Mouse (Mus musculus) limb, embryonic 15.5 days (tissue): Measurements from ENCODE around the gene Unc5c. TPM values are rescaled to one million over a fixed set of nuclear protein-coding genes. Genes with fewer than 3 reads are reported as not detected.

Experiments
- ATAC-seq: fragments of 200-750 bp; cut with Nextera tagmentation; 2 replicates; pipeline ENCODE4 v1.8.0; 2017; ENCODE audit warnings: low read depth, moderate TSS enrichment; ENCODE audit not compliant: insufficient number of reproducible peaks, low FRiP score, low TSS enrichment
- H3K27ac ChIP-seq: fragments of 300-500 bp; sonication (generic); 2 replicates; pipeline ENCODE4 v1.5.1; 2015; ENCODE audit warnings: moderate library complexity, mild to moderate bottlenecking, inconsistent platforms
- H3K27me3 ChIP-seq: fragments of 300-500 bp; sonication (generic); 2 replicates; pipeline ENCODE4 v1.6.1; 2015; ENCODE audit warnings: inconsistent platforms
- H3K36me3 ChIP-seq: fragments of 300-500 bp; sonication (generic); 2 replicates; pipeline ENCODE4 v1.6.1; 2015; ENCODE audit warnings: inconsistent platforms
- H3K4me1 ChIP-seq: fragments of 300-500 bp; sonication (generic); 2 replicates; pipeline ENCODE4 v1.6.1; 2015; ENCODE audit warnings: inconsistent platforms
- H3K4me2 ChIP-seq: fragments of 300-500 bp; sonication (generic); 2 replicates; pipeline ENCODE4 v1.6.1; 2015; ENCODE audit warnings: mild to moderate bottlenecking, inconsistent platforms
- H3K4me3 ChIP-seq: fragments of 300-500 bp; sonication (generic); 2 replicates; pipeline ENCODE4 v1.5.1; 2015; ENCODE audit warnings: mild to moderate bottlenecking, inconsistent platforms
- H3K9ac ChIP-seq: fragments of 300-500 bp; sonication (generic); 2 replicates; pipeline ENCODE4 v1.6.1; 2015; ENCODE audit warnings: inconsistent platforms
- H3K9me3 ChIP-seq: fragments of 300-500 bp; sonication (generic); 2 replicates; pipeline ENCODE4 v1.6.1; 2016; ENCODE audit warnings: inconsistent platforms
- WGBS: fragments of 180-500 bp; shearing (Covaris S2); methylation state at CpG from one replicate; pipeline ENCODE4 v1.1.7; 2015; 5-methylcytosine and 5-hydroxymethylcytosine counted together
- polyA plus RNA-seq: library from polyadenylated mRNA; unstranded; fragments of >200 nt; fragmentation: Nextera tagmentation; extraction: Ambion mirVana; gene quantifications from 2 replicates; pipeline ENCODE4 v1.2.1, GENCODE M21; 2015

Unc5c gene
- polyA plus RNA-seq, 1 experiment from 2014 or later: 7.0 TPM

DNA sequence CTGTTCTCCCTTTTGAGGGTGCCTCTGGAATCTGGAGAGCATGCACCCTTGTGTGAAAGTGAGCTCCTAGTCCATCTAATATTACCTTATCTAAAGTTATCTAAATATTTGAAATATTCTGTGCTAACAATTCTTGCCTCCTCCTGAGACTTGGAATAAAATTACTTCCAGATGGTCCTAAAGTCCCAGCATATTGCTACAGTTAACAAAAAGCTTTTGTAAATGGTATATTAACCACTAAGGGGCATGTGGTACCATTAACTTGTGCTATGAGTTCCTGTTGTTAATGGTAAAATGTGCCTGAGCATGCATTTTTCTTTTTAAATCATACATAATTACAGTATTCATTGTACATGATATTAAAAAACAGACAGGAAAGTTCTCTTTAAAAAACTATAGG is 63.7 kb downstream of the Unc5c start:
- Histone ChIP-seq H3K4me3 (no peak overlapping the region), H3K27ac (no peak overlapping the region)

GRCm38 (mm10) chr3:141529599-141529998 is 64.6 kb downstream of the Unc5c start:
- ATAC-seq: no peak
- Histone ChIP-seq H3K27ac (no peak overlapping the region), H3K9ac (no peak overlapping the region), H3K36me3 (no peaks in the 10 kb centered on the region), H3K4me2 (no peak overlapping the region), H3K27me3 (no peaks in the 10 kb centered on the region), H3K4me1 (no peaks in the 10 kb centered on the region), H3K4me3 (no peak overlapping the region), H3K9me3 (no peaks in the 10 kb centered on the region)

More for the DNA sequence above, 63.7 kb downstream of the Unc5c start:
- no peak overlapping the region for H3K4me2 ChIP-seq
- no peaks in the 10 kb centered on the region for H3K36me3 ChIP-seq
- H3K4me1 ChIP-seq: no peaks in the 10 kb centered on the region
- no peak overlapping the region for H3K9ac ChIP-seq
- no peaks in the 10 kb centered on the region for H3K9me3 ChIP-seq
- no peak for ATAC-seq
- no peaks in the 10 kb centered on the region for H3K27me3 ChIP-seq

- ATAC-seq: no peak
- H3K4me2 ChIP-seq: no peak overlapping the region
- no peak overlapping the region for H3K4me3 ChIP-seq
- H3K27me3 ChIP-seq: no peaks in the 10 kb centered on the region
- H3K27ac ChIP-seq: no peak overlapping the region
- H3K36me3 ChIP-seq: no peaks in the 10 kb centered on the region
- no peaks in the 10 kb centered on the region for H3K9me3 ChIP-seq
- no peak overlapping the region for H3K9ac ChIP-seq
- WGBS: 86% methylated on average over 5 of the region's 5 CpGs
- H3K4me1 ChIP-seq: no peaks in the 10 kb centered on the region
These were observed 68.8 kb downstream of the Unc5c start for GRCm38 (mm10) chr3:141533861-141534260.

GRCm38 (mm10) chr3:141536857-141537256 is 71.8 kb downstream of the Unc5c start:
- no peaks in the 10 kb centered on the region for H3K4me1 ChIP-seq
- no peak for ATAC-seq
- no peaks in the 10 kb centered on the region for H3K9me3 ChIP-seq
- no peak overlapping the region for H3K4me2 ChIP-seq
- WGBS: 36% methylated on average over 5 of the region's 5 CpGs
- H3K9ac ChIP-seq: no peak overlapping the region
- H3K27ac ChIP-seq: no peak overlapping the region
- H3K36me3 ChIP-seq: no peaks in the 10 kb centered on the region
- H3K4me3 ChIP-seq: no peak overlapping the region
- no peaks in the 10 kb centered on the region for H3K27me3 ChIP-seq

DNA sequence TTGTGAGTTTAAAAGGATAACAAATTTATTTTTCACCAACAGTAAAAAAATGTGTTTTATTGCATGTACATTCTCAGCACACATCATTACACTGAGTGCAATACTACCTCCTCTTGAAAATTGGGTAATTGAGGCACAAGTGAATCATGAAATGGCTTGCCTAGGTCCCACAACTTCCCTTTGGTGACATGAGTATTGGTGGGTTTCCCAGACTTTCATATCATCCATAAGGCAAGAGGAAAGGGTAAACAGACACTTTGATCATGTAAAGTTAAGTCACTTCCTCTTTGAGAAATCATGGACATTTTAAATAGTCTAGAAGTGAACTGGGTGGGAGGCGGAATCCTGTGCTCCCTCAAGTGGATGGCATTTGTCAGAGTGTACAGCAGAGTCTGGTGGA is 73.1 kb downstream of the Unc5c start:
- Histone ChIP-seq H3K36me3 (no peaks in the 10 kb centered on the region), H3K27ac (no peak overlapping the region), H3K27me3 (no peaks in the 10 kb centered on the region), H3K4me3 (no peak overlapping the region), H3K9me3 (no peaks in the 10 kb centered on the region), H3K4me1 (no peaks in the 10 kb centered on the region), H3K9ac (no peak overlapping the region), H3K4me2 (no peak overlapping the region)
- WGBS: 73% methylated on average over 1 of the region's 1 CpGs
- no peak for ATAC-seq

- Histone ChIP-seq H3K36me3 (no peaks in the 10 kb centered on the region), H3K27ac (no peak overlapping the region), H3K9ac (no peak overlapping the region), H3K4me1 (no peaks in the 10 kb centered on the region), H3K9me3 (no peaks in the 10 kb centered on the region), H3K4me2 (no peak overlapping the region), H3K4me3 (no peak overlapping the region), H3K27me3 (no peaks in the 10 kb centered on the region)
- 57% methylated on average over 7 of the region's 7 CpGs for WGBS
- no peak for ATAC-seq
These were observed 75.7 kb downstream of the Unc5c start for GRCm38 (mm10) chr3:141540749-141541148.

DNA sequence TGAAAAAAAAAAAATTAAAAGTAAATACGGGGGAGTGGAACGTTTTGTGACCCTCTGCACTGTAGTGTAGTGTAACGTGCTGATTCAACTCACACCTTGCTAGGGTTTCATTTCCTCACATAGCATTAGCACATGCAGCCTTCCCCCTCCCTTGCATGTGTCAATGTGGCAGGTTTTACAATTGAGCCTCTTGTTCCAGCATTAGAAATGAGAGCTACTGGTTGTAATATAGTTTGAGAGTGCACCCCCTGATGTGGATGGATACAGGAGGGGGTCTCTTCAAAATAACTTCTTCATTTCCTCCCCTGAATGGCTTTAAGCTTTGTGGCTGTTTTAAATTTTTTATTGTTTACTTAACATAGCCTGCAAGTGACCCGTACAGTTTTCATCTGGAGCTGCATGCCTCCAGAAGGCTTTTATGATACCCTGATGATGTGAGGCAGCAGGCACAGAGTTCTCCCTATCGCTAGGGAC is 82.4 kb downstream of the Unc5c start:
- H3K27me3 ChIP-seq: no peaks in the 10 kb centered on the region
- H3K27ac ChIP-seq: no peak overlapping the region
- no peaks in the 10 kb centered on the region for H3K36me3 ChIP-seq
- H3K9me3 ChIP-seq: no peaks in the 10 kb centered on the region
- no peak overlapping the region for H3K4me3 ChIP-seq
- WGBS: 26% methylated on average over 5 of the region's 5 CpGs
- H3K4me1 ChIP-seq: peaks cover 7% of the 10 kb centered on the region; the same call in 1 of the 2 replicates
- H3K9ac ChIP-seq: no peak overlapping the region
- H3K4me2 ChIP-seq: no peak overlapping the region
- no peak for ATAC-seq

- Histone ChIP-seq H3K9me3 (no peaks in the 10 kb centered on the region), H3K36me3 (no peaks in the 10 kb centered on the region), H3K4me2 (no peak overlapping the region), H3K9ac (no peak overlapping the region), H3K27me3 (no peaks in the 10 kb centered on the region), H3K27ac (no peak overlapping the region), H3K4me1 (peaks cover 7% of the 10 kb centered on the region; the same call in 1 of the 2 replicates), H3K4me3 (no peak overlapping the region)
- ATAC-seq: no peak
- 28% methylated on average over 3 of the region's 3 CpGs for WGBS
These were observed 84.6 kb downstream of the Unc5c start for GRCm38 (mm10) chr3:141549661-141550060.

DNA sequence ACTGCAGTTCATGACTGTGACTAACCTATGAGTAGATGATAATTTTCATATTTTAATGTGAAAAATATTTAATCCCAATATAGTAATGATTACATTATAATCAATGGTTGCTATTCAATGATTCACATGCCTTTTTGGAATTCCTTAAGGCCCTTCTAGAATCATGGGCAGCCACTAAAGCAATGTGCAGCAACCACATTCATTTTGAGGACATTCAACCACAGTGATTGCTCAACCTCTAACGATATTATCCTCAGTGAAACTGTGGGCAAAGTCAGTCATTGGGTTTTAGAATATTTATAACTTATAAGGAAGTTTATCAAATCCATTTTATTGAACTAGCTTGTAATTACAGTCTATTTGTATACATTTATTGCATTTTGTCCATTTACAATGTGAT is 87.9 kb downstream of the Unc5c start:
- Histone ChIP-seq H3K4me1 (peaks cover 7% of the 10 kb centered on the region; the same call in 1 of the 2 replicates), H3K4me2 (no peak overlapping the region), H3K4me3 (no peak overlapping the region), H3K9ac (no peak overlapping the region), H3K9me3 (no peaks in the 10 kb centered on the region), H3K27me3 (no peaks in the 10 kb centered on the region), H3K36me3 (no peaks in the 10 kb centered on the region), H3K27ac (no peak overlapping the region)
- ATAC-seq: no peak
- 73% methylated on average over 1 of the region's 1 CpGs for WGBS

DNA sequence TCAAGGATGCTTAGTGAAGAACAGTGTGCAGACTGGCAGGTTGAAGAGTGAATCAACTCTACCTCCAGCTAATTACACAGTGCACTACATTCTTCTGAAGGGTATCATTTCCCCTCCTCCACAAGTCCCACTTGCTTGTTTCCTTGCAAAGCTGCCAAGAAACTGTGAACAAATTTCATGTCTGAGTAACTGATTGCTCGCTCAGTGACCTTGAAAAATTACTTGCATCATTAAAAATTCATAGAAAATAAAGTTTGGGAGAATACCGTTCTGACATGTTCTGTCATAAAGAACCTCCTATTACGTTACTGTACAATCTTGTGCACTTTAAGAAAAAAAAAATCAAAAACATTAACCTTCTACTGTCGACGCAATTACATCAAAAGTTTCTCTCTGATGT is 92.1 kb downstream of the Unc5c start:
- Histone ChIP-seq H3K9ac (no peak overlapping the region), H3K4me2 (no peak overlapping the region), H3K4me1 (no peaks in the 10 kb centered on the region), H3K36me3 (no peaks in the 10 kb centered on the region), H3K27ac (no peak overlapping the region), H3K4me3 (no peak overlapping the region), H3K27me3 (no peaks in the 10 kb centered on the region), H3K9me3 (no peaks in the 10 kb centered on the region)
- 65% methylated on average over 5 of the region's 5 CpGs for WGBS
- ATAC-seq: no peak

DNA sequence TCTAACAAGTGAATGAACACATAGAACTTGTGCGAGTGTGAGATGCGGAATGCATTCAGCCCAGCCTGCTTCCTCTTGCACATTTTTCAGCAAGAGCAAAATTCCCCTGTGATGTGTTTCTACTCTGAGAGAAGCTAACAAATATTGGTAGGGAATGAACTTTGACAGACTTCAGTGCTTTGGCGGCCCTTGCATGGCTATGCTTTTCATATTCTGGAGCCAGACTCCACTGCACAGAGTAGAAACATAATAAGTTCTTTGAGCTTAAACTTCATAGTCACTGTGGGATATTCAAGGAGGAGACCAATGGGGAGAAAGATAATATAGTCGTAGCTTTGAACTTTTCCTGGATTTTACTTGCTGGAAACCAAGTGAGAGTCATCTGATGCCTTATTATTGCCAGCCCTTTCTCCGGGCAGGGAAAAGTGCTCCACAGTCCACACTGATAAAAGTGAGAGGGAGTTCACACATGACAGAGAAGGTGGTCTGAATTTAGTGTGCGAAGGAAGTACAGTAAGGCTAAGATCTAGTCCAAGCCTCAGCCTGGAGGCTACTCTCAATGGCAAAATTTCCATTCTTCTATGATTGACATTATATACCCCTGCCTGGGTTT is 110.2 kb downstream of the Unc5c start:
- H3K9me3 ChIP-seq: no peaks in the 10 kb centered on the region
- no peaks in the 10 kb centered on the region for H3K36me3 ChIP-seq
- 35% methylated on average over 6 of the region's 6 CpGs for WGBS
- H3K4me2 ChIP-seq: no peak overlapping the region
- H3K9ac ChIP-seq: no peak overlapping the region
- H3K27me3 ChIP-seq: no peaks in the 10 kb centered on the region
- H3K4me1 ChIP-seq: peaks cover 7% of the 10 kb centered on the region
- ATAC-seq: no peak; the same call in 1 of the 2 replicates
- peak overlapping the region; percentile 22; the same call in 1 of the 2 replicates for H3K27ac ChIP-seq
- no peak overlapping the region for H3K4me3 ChIP-seq

- no peak overlapping the region for H3K4me2 ChIP-seq
- H3K4me1 ChIP-seq: peaks cover 7% of the 10 kb centered on the region
- no peak overlapping the region for H3K27ac ChIP-seq
- no peaks in the 10 kb centered on the region for H3K36me3 ChIP-seq
- H3K9me3 ChIP-seq: no peaks in the 10 kb centered on the region
- no peak overlapping the region for H3K9ac ChIP-seq
- WGBS: 32% methylated on average over 2 of the region's 2 CpGs
- ATAC-seq: no peak
- no peak overlapping the region for H3K4me3 ChIP-seq
- H3K27me3 ChIP-seq: no peaks in the 10 kb centered on the region
These were observed 112.4 kb downstream of the Unc5c start for GRCm38 (mm10) chr3:141577382-141577781.
